ENCODE assay signal across 23 mouse cellular contexts in genomic region chr3:10075826-10076225, GRCm38 (mm10). TPM values are rescaled to one million over a fixed set of nuclear protein-coding genes. Genes with fewer than 3 reads are reported as not detected.
"Had no signal": no experiment of that assay in that cellular context is flagged by ENCODE, and none has a peak within 500 bp of the region (broad histone marks: within the 10 kb centered on the region; RNA-seq: fewer than 3 reads in every experiment).

No protein-coding gene starts in this region.

- H3K9me3 ChIP-seq: heart, embryonic 13.5 days; heart, embryonic 15.5 days; hindbrain, embryonic 13.5 days; hindbrain, embryonic 15.5 days; limb, embryonic 12.5 days; liver, embryonic 13.5 days; liver, embryonic 15.5 days had no signal

- H3K4me3 ChIP-seq: heart, adult 2 months; heart, embryonic 13.5 days; heart, embryonic 15.5 days; hindbrain, embryonic 13.5 days; hindbrain, embryonic 15.5 days; limb, embryonic 12.5 days; liver, embryonic 13.5 days; liver, embryonic 15.5 days had no signal

- DNase-seq: gastrocnemius, postnatal 14 days; gastrocnemius, postnatal 36 days; heart, adult 2 months; heart, postnatal 14 days; heart, postnatal 36 days; kidney, adult 11 months; kidney, adult 8-10 months; kidney, postnatal 10 days; kidney, postnatal 25 days; layer of hippocampus, adult 9-11 months; layer of hippocampus, postnatal 36 days; left cerebral cortex, postnatal 4 days; liver, embryonic 13.5 days had no signal

- H3K4me1 ChIP-seq: heart, embryonic 15.5 days; hindbrain, embryonic 13.5 days; hindbrain, embryonic 15.5 days; limb, embryonic 12.5 days; liver, embryonic 13.5 days; liver, embryonic 15.5 days had no signal

- H3K4me2 ChIP-seq: heart, embryonic 11.5 days; heart, embryonic 13.5 days; heart, embryonic 15.5 days; hindbrain, embryonic 13.5 days; hindbrain, embryonic 15.5 days; limb, embryonic 12.5 days; liver, embryonic 13.5 days; liver, embryonic 15.5 days had no signal

- H3K27me3 ChIP-seq: heart, embryonic 13.5 days; heart, embryonic 15.5 days; hindbrain, embryonic 13.5 days; hindbrain, embryonic 15.5 days; limb, embryonic 12.5 days; liver, embryonic 13.5 days; liver, embryonic 15.5 days had no signal

- H3K27ac ChIP-seq: heart, embryonic 15.5 days; hindbrain, embryonic 13.5 days; hindbrain, embryonic 15.5 days; hindbrain, postnatal 0 days; limb, embryonic 12.5 days; liver, embryonic 13.5 days; liver, embryonic 15.5 days had no signal

- H3K36me3 ChIP-seq: heart, embryonic 13.5 days; heart, embryonic 15.5 days; hindbrain, embryonic 13.5 days; hindbrain, embryonic 15.5 days; limb, embryonic 12.5 days; liver, embryonic 13.5 days; liver, embryonic 15.5 days had no signal

- ATAC-seq: hindbrain, postnatal 0 days; intestine, embryonic 16.5 days had no signal

- H3K9ac ChIP-seq: heart, embryonic 13.5 days; heart, embryonic 15.5 days; hindbrain, embryonic 13.5 days; hindbrain, embryonic 15.5 days; limb, embryonic 12.5 days; liver, embryonic 13.5 days; liver, embryonic 15.5 days had no signal

RNA-seq across cellular contexts. Expression of gene Gm9833, which starts 12.1 kb away (rescaled TPM):
- polyA plus RNA-seq: large intestine, adult 2 months had no signal
